Mouse (Mus musculus): ENCODE measurements at regions not wholly inside any gene's neighbourhood (a gene's known extent, or its start where the extent isn't known, plus 50 kb on each side); places are given as distances from the start of the nearest gene placed in this dataset.

DNA sequence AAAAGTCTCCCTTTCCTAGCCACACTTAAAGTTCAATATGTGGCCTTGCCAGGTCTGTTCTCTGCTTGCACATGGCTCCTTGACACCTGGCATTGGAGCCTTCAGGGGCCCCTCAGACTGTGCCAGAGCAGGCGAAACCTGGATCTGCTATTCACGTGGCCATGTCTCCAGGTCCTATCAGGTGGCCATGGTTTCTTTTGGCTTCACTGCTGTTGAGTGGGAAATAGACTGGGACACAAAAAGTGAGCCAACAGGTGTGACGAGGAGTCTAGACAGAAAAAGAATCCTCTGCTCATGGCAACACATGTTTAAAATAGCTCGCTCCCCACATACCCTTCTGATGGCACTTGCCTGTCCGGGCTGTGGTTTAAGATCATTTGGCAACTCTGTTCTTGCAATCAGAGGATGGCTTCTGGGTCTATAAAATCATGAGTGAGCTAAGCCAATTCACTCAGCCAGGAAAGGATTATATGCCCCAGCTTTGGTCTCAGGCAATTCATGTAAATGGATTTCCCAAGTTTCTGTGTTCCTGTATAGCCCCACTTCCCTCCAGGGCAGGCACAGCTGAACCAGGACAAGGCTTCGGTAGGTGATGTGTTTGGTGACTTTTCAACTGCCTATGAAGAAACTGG lies 309.0 kb upstream of the Slc30a5 start:
- TF ChIP-seq GATA1 (IDR thresholded peaks at IDR 0.05; ENCODE audit: low read length): no peak

DNA sequence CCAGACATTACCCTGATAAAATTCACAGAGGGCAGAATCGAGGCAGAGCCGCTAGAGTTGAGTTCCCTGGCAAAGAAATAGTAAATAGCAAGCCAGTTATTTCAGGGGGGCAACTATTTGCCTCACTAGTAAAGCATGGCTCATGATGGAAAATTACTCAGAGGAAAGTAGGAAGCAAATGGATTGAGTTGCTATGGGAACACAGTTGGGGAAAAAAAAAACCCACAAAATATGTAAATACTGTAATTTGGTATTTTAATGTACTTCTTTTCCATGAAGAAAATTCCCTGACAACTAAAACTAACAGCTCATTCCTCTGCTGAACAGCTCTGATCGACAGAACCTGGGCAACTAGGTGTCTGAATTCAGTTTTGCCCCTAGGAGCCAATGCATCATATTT lies 296.2 kb upstream of the Slc30a5 start:
- TF ChIP-seq GATA1 (IDR thresholded peaks at IDR 0.05; ENCODE audit: low read length): no peak

DNA sequence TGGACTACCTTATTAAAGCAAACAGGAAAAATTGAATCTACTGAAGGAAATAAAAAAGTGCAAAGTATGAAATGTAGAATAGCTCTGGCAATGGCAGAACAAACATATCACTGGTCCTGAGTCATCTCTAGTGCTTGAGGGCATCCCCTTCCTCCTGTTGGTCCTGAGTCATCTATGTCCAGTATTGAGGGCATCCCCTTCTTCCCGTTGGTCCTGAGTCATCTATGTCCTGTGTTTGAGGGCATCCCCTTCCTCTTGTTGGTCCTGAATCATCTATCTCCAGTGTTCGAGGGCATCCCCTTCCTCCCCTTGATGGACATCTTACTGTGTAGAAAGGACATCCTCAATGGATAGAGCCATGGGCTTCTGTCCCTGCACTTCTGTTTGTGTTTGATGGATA lies 294.6 kb upstream of the Slc30a5 start:
- no peak for TF ChIP-seq GATA1 (IDR thresholded peaks at IDR 0.05; ENCODE audit: low read length)

DNA sequence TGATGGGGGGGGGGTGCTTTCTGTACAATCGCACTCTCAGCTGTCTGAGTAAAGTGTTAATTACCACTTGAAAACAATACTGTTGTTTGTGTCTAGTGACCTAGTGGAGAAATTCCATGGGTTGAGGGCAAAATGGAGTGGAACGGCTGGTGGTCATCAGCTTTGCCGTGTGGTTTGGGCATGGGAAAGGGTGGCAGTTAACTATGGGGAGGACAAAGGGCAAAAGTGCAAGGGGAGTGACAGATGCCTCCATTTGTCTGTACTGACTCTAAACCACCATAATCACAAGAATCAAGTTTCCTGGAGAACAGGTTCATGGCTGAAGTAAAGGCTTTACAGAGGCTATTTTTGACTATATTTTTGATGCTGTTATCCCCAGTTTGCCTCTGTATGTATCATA lies 294.0 kb upstream of the Slc30a5 start:
- TF ChIP-seq GATA1 (IDR thresholded peaks at IDR 0.05; ENCODE audit: low read length): no peak

DNA sequence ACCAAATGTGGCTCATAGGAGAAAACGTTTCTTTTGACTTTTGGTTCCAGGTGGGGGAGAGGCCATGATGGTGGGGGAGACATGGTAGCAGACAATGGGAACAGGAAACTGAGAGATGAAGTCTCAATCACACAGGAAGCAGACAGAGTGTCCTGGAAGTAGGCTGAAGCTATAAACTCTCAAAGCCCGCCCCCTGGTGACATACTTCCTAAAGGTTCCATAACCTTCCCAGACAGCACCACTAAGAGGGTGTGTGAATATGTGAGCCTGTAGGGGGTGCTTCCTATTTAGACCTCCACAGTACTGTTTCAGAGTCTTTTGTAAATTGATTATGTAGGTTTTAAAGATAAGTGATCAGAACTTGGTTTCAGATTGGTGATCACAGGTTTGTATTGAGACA lies 284.1 kb upstream of the Slc30a5 start:
- no peak for TF ChIP-seq GATA1 (IDR thresholded peaks at IDR 0.05; ENCODE audit: low read length)

GRCm38 (mm10) chr13:101115296-101115695 lies 282.1 kb upstream of the Slc30a5 start:
- TF ChIP-seq GATA1 (IDR thresholded peaks at IDR 0.05; ENCODE audit: low read length): no peak

GRCm38 (mm10) chr13:101112176-101112575 lies 278.9 kb upstream of the Slc30a5 start:
- no peak for TF ChIP-seq GATA1 (IDR thresholded peaks at IDR 0.05; ENCODE audit: low read length)

DNA sequence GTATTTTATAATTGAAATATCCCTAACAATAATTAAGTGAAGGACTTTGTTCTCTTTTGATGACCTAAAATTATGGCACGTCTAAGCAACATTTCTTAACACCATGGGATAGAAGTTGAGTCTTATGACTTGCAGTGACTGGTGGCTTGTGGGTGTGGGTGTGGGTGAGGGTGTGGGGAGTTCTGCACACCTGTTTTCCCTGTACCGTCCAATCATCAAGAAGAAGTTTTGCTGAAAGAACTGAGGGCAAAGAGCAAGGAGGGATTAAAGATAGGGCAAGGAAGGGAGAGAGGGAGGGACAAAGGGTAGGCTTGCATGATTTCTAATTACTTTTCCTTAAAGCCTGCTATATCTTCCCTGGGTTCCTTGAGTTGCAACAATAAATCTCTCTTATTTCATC lies 278.5 kb upstream of the Slc30a5 start:
- no peak for TF ChIP-seq GATA1 (IDR thresholded peaks at IDR 0.05; ENCODE audit: low read length)

DNA sequence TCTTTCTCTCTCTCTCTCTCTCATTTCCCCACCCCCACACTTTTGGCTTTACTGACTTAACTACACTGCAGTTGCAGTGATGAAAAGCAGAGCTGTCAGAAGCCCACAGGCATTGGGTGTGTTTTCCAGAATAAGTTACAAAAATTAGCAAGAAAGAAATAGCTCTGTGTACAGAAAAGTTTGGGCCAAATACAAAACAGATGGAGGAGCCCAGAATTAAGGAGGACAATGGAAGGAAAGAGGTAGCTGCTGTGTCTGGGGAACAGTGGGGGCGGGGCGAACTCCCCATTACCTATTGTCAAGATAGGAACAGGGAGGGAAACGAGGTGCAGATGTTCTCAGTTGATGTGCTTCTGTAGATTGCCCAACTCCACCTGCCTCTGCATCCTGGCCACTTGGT lies 267.4 kb upstream of the Slc30a5 start:
- TF ChIP-seq GATA1 (IDR thresholded peaks at IDR 0.05; ENCODE audit: low read length): no peak

- TF ChIP-seq GATA1 (IDR thresholded peaks at IDR 0.05; ENCODE audit: low read length): no peak
Observed at GRCm38 (mm10) chr13:101096856-101097255, 263.6 kb upstream of the Slc30a5 start.

- TF ChIP-seq GATA1 (IDR thresholded peaks at IDR 0.05; ENCODE audit: low read length): no peak
Observed at GRCm38 (mm10) chr13:101096221-101096620, 263.0 kb upstream of the Slc30a5 start.

DNA sequence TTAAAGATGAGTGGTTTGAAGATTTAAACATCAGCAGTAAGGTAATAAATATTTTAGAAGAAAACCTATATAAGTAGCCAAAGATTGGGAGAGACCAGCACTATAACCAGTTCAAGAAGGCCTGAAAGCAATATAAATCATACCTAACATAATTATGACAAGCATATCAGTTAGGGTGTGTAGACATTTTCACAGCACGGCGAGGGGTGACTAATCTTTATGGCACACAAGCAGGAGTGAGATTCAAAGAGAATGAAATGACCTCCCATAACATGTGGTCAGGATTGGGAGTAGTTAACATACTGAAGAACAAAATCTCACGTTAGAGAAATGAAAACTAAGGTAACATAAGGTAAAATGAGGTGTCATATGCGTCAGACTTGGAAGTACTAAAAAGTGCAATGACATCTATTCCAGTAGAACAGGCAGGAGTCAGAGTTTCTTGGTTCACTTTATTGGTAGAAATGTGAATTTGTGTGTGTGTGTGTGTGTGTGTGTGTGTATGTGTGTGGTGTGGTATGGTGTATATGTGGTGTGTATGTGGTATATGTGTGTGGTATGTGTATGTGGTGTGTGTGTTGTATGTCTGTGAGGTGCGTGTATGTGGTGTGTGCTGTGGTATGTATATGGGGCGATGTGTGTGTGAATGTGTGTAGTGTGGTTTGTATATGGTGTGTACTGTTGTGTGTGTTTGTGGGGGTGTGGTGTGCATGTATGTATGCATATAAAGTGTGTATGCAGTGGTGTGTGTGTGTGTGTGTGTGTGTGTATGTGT lies 262.0 kb upstream of the Slc30a5 start:
- TF ChIP-seq GATA1 (IDR thresholded peaks at IDR 0.05; ENCODE audit: low read length): no peak

DNA sequence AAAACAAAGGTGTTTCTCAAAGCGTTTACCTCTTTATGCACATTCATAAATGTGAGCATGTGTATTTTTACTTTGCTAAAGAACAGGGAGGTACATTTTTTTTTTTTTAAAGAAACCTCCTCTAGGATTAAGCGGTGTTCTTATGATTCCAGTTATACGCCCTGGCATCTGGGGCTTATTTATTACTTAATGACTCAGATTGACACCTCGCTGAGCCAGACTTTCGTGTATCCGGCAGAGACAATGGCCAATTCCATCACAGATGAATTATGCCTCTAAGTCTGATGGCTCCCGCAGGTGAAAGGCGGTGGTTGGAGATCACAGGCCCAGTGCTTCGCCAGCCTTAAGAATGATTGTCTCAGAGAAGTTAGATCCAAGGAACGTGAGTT lies 259.5 kb upstream of the Slc30a5 start:
- TF ChIP-seq GATA1 (IDR thresholded peaks at IDR 0.05; ENCODE audit: low read length): no peak

DNA sequence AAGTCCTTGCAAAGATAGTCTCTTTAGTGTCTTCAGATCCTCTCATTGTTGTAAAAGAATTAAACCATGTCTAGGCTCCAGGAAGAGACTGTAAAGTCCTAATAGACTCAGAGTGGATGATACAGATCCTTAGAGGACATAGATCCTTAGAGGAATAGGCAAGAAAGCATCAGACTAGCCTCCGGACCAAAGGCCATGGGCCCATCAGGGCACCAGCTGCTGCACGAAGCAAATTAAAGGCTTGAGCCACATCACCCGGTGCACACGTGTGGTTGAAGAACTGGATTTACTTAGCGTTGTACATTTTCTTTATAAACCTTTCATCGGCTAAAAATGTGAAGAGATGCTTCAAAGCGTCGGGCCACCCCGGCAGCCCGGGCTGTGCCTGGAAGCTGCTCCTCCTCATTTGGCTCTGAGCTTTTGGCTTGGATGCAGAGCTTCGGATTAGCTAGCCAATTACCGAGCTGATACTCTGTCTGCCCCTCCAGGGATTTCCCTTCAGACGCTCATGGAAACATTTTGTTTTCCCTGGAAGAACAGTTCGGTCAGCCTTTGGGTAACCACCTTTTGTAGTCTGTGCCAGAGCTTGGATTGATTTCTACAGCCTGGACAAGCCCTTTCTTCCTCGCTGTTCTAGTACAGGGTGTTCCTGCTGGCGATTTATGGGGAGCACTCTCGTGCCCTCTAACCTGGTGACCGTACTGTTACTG lies 259.0 kb upstream of the Slc30a5 start:
- TF ChIP-seq GATA1 (IDR thresholded peaks at IDR 0.05; ENCODE audit: low read length): no peak

DNA sequence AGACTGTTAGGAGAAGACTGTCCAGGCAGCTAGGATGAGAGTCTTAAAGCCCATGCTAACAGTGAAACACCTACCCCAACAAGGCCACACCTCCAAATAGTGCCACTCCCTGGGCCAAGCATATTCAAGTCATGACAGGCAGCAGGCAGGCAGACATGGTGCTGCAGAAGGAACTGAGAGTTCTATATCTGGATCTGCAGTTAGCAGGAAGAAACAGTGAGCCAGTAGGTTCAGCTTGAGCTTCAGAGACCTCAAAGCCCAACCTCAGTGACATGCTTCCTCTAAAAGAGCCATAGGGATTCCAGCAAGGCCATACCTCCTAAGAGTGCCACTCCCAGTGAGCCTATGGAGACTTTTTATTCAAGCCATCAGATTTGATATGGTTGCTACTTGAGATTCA lies 252.0 kb upstream of the Slc30a5 start:
- no peak for TF ChIP-seq GATA1 (IDR thresholded peaks at IDR 0.05; ENCODE audit: low read length)

GRCm38 (mm10) chr13:101084193-101084592 lies 251.0 kb upstream of the Slc30a5 start:
- no peak for TF ChIP-seq GATA1 (IDR thresholded peaks at IDR 0.05; ENCODE audit: low read length)

- TF ChIP-seq GATA1 (IDR thresholded peaks at IDR 0.05; ENCODE audit: low read length): no peak
Observed at GRCm38 (mm10) chr13:101083416-101083815, 250.2 kb upstream of the Slc30a5 start.

Data from G1E-ER4 (cell line).